Mouse (Mus musculus): ENCODE results near the gene Mbd4.

The Mbd4 gene

GRCm38 (mm10) chr6:115859258-115859657 lies 6.1 kb upstream of the Mbd4 start:
- peak; percentile 48 for DNase-seq (ENCODE audit: low spot score)

GRCm38 (mm10) chr6:115856361-115856745 lies 3.2 kb upstream of the Mbd4 start:
- DNase-seq (ENCODE audit: low spot score), result no peak

GRCm38 (mm10) chr6:115855733-115856360 lies 2.7 kb upstream of the Mbd4 start:
- peak; percentile 95 for DNase-seq (ENCODE audit: low spot score)

GRCm38 (mm10) chr6:115854432-115854831 lies 1.3 kb upstream of the Mbd4 start:
- peak; percentile 69 for DNase-seq (ENCODE audit: low spot score)

GRCm38 (mm10) chr6:115853985-115854384 lies 814 bp upstream of the Mbd4 start:
- DNase-seq (ENCODE audit: low spot score), result no peak

GRCm38 (mm10) chr6:115852446-115853090 lies 603 bp downstream of the Mbd4 start:
- DNase-seq (ENCODE audit: low spot score), result no peak

GRCm38 (mm10) chr6:115848598-115849304 lies 4.4 kb downstream of the Mbd4 start:
- no peak for DNase-seq (ENCODE audit: low spot score)

- DNase-seq (ENCODE audit: low spot score), result peak; percentile 81
Observed at GRCm38 (mm10) chr6:115846640-115847411, 6.3 kb downstream of the Mbd4 start.

- no peak for DNase-seq (ENCODE audit: low spot score)
Observed at GRCm38 (mm10) chr6:115845006-115845405, 8.2 kb downstream of the Mbd4 start.

GRCm38 (mm10) chr6:115838745-115839144 lies 14.4 kb downstream of the Mbd4 start:
- DNase-seq (ENCODE audit: low spot score), result no peak

GRCm38 (mm10) chr6:115838161-115838597 lies 15.0 kb downstream of the Mbd4 start, which contains the start of gene Efcab12:
Gene Efcab12 (minus strand): TSS chr6:115838412.
- no peak for DNase-seq (ENCODE audit: low spot score)

GRCm38 (mm10) chr6:115833861-115834260 lies 19.3 kb downstream of the Mbd4 start:
- no peak for DNase-seq (ENCODE audit: low spot score)

GRCm38 (mm10) chr6:115832152-115832850 lies 20.9 kb downstream of the Mbd4 start:
- no peak for DNase-seq (ENCODE audit: low spot score)

GRCm38 (mm10) chr6:115830779-115831601 lies 22.2 kb downstream of the Mbd4 start:
- DNase-seq (ENCODE audit: low spot score), result no peak

GRCm38 (mm10) chr6:115823850-115824464 lies 29.2 kb downstream of the Mbd4 start:
- DNase-seq (ENCODE audit: low spot score), result peak; percentile 85

GRCm38 (mm10) chr6:115821216-115821993 lies 31.8 kb downstream of the Mbd4 start:
- DNase-seq (ENCODE audit: low spot score), result no peak

- DNase-seq (ENCODE audit: low spot score), result peak; percentile 40
Observed at GRCm38 (mm10) chr6:115818129-115818528, 35.0 kb downstream of the Mbd4 start.

GRCm38 (mm10) chr6:115815041-115815440 lies 38.1 kb downstream of the Mbd4 start:
- DNase-seq (ENCODE audit: low spot score), result peak; percentile 59

GRCm38 (mm10) chr6:115814104-115814503 lies 39.1 kb downstream of the Mbd4 start:
- peak; percentile 95 for DNase-seq (ENCODE audit: low spot score)
